In the genomic region with DNA sequence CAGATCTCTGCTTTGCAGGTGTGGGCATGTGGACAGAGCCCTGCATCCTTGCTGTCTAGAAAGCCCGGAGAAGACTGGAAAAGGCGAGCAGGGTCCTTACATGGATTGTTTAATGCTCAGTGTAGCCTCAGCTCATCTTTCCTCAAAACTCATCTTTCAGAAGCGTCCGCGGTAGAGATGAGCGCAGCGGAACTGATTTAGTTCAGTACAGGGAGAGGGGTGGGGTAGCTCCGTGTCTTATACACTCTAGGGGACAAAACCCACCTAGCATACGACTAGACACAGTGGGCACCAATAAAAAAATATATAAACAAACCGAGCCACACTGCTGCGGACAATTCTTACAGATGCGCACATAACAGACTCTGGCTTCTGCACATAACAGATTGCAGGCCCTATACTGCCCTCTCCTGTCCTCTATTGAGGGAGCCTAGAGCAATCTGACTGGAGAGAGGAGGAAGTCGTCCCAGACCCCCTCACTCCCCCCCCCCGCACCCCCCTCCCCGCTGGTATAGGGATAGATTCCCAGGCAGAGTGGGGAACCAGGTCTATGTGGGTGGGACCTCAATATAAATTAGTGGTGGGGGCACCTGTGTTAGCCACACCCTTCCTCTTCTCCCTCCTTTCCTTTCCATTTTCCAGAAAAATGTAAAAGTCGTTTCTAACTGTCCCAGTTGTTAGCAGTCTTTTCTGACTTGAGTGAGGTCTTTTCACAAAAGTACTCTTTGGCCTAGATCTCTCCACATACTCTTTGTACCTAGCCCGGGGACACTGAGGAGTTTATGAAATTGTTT, we compare ENCODE assay signal across 8 mouse cellular contexts. TPM values are rescaled to one million over a fixed set of nuclear protein-coding genes. Genes with fewer than 3 reads are reported as not detected.
DNase-seq lines count a peak whose midpoint lies in the region; ATAC-seq and TF ChIP-seq lines count a peak whose summit lies in the region.

No protein-coding gene starts in this region.

- ATAC-seq in intestine, embryonic 15.5 days = no peak

- no peak overlapping the region for H3K9ac ChIP-seq in intestine, embryonic 15.5 days

- peak; percentile 20 for DNase-seq in thymus, postnatal 4 days
- no peak for DNase-seq in thymus, adult 18-20 months
- peak; percentile 74 for DNase-seq in lung, postnatal 36 days
- no peak for DNase-seq in c-Kit-positive CD71-positive TER-119-positive erythroid progenitor cells, embryonic 14.5 days (ENCODE audit: low spot score)
- DNase-seq in spleen, adult 18-20 months = no peak
- no peak for DNase-seq in gastrocnemius, postnatal 4 days (ENCODE audit: low spot score in 2 of 2)

- H3K27ac ChIP-seq in embryonic fibroblast, embryonic 13.5 days (ENCODE audit: insufficient read depth, low read length) = peak overlapping the region; percentile 69
- no peak overlapping the region for H3K27ac ChIP-seq in intestine, embryonic 15.5 days

- no peak overlapping the region for H3K4me3 ChIP-seq in embryonic fibroblast, embryonic 13.5 days (ENCODE audit: insufficient read depth, low read length)
- H3K4me3 ChIP-seq in intestine, embryonic 15.5 days (replicated peaks) = peak overlapping the region; percentile 28; the same call in 1 of the 2 replicates

- TF ChIP-seq POLR2A in embryonic fibroblast, embryonic 13.5 days (IDR thresholded peaks at IDR 0.05; ENCODE audit: low read depth, low read length) = no peak

- no peaks in the 10 kb centered on the region for H3K9me3 ChIP-seq in intestine, embryonic 15.5 days

- H3K4me1 ChIP-seq in embryonic fibroblast, embryonic 13.5 days (ENCODE audit: control insufficient read depth, insufficient read depth, low read length) = peaks cover 3% of the 10 kb centered on the region
- peaks cover 38% of the 10 kb centered on the region for H3K4me1 ChIP-seq in intestine, embryonic 15.5 days (replicated peaks)

- H3K36me3 ChIP-seq in intestine, embryonic 15.5 days = no peaks in the 10 kb centered on the region

- H3K4me2 ChIP-seq in intestine, embryonic 15.5 days (replicated peaks) = peak overlapping the region; percentile 73

- peaks cover 76% of the 10 kb centered on the region for H3K27me3 ChIP-seq in intestine, embryonic 15.5 days (replicated peaks)

- 8% methylated on average over 17 of the region's 17 CpGs for WGBS in intestine, embryonic 15.5 days

- TF ChIP-seq CTCF in embryonic fibroblast, embryonic 13.5 days (IDR thresholded peaks at IDR 0.05; ENCODE audit: borderline replicate concordance, insufficient read depth, low read length) = no peak

RNA-seq across cellular contexts. Expression of gene Kazald1, which starts 4.1 kb away (rescaled TPM):
- 7.3 and 7.8 TPM in 2 replicates for polyA plus RNA-seq in embryonic fibroblast, embryonic 13.5 days (2011; ENCODE audit: insufficient read length, low read depth, missing spikeins)
- 1.5 and 1.8 TPM in 2 replicates for polyA plus RNA-seq in intestine, embryonic 15.5 days (2015; fragmentation: Nextera tagmentation; extraction: Ambion mirVana)
- 1 to 10 TPM; 8.0 to 8.9 TPM for total RNA-seq in gastrocnemius, postnatal 4 days (2021)

RNA-seq across cellular contexts. Expression of gene Sfxn3, which starts 31.9 kb away (rescaled TPM):
- polyA plus RNA-seq in embryonic fibroblast, embryonic 13.5 days (2011; ENCODE audit: insufficient read length, low read depth, missing spikeins) = 94.9 and 96.8 TPM in 2 replicates
- polyA plus RNA-seq in intestine, embryonic 15.5 days (2015; fragmentation: Nextera tagmentation; extraction: Ambion mirVana) = 19.0 and 19.4 TPM in 2 replicates
- total RNA-seq in gastrocnemius, postnatal 4 days (2021) = 10 to 100 TPM; 24.1 to 25.2 TPM

RNA-seq across cellular contexts. Expression of gene Pdzd7, which starts 33.7 kb away (rescaled TPM):
- 0.42 and 0.74 TPM in 2 replicates for polyA plus RNA-seq in embryonic fibroblast, embryonic 13.5 days (2011; ENCODE audit: insufficient read length, low read depth, missing spikeins)
- polyA plus RNA-seq in intestine, embryonic 15.5 days (2015; fragmentation: Nextera tagmentation; extraction: Ambion mirVana) = 0.40 and 0.43 TPM in 2 replicates
- total RNA-seq in gastrocnemius, postnatal 4 days (2021) = 1 to 10 TPM; 1.2 to 2.0 TPM

Comparison
In these comparisons a context has a peak if more than half of its experiments do, and no peak if none do; other contexts are left out.
1. DNase-seq: peak in thymus, postnatal 4 days (single experiment) and lung, postnatal 36 days (single experiment); none in thymus, adult 18-20 months (0 of 2), c-Kit-positive CD71-positive TER-119-positive erythroid progenitor cells, embryonic 14.5 days (single experiment), spleen, adult 18-20 months (0 of 2) and gastrocnemius, postnatal 4 days (0 of 2).